Mouse (Mus musculus): ENCODE measurements at regions not wholly inside any gene's neighbourhood (a gene's known extent, or its start where the extent isn't known, plus 50 kb on each side); places are given as distances from the start of the nearest gene placed in this dataset.

DNA sequence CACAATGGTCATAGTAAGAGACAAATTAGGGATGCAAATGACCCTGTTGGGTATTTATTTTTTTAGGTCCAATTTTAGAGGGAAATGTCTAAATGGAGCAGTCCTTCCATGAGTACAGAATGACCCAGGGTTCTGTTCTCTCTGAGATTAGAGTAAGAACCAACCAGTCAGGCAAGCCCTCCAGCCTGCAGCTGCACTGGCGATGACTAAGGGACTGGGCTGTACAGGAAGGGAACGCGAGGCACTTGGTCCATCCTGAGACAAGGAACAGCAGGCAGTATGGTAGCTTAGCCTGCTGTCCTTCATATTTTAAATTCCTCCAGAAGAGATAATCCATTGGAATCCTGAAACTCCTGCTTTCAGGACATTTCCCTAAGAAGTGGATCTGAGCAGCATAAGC, 55.9 kb upstream of the Ror1 start:
- TF ChIP-seq MAX (IDR thresholded peaks at IDR 0.05; ENCODE audit: low read depth) (no peak), MYOD1 (IDR thresholded peaks at IDR 0.05; ENCODE audit: control insufficient read depth in 1 of 3, insufficient read length in 2 of 3, low read depth in 2 of 3) (no peak), POLR2A (IDR thresholded peaks at IDR 0.05; ENCODE audit: insufficient read length, low read depth) (no peak), CEBPB (IDR thresholded peaks at IDR 0.05; ENCODE audit: insufficient read depth, poor library complexity, severe bottlenecking) (no peak), TCF12 (IDR thresholded peaks at IDR 0.05; ENCODE audit: insufficient read depth, poor library complexity, severe bottlenecking) (no peak), MYOG (IDR thresholded peaks at IDR 0.05; ENCODE audit: control insufficient read depth in 1 of 3, insufficient read depth in 1 of 3, insufficient read length in 2 of 3, low read depth in 2 of 3) (no peak), E2F4 (IDR thresholded peaks at IDR 0.05; ENCODE audit: insufficient read depth) (no peak), POLR2AphosphoS2 (IDR thresholded peaks at IDR 0.05; ENCODE audit: insufficient read length, low read depth) (no peak), USF1 (IDR thresholded peaks at IDR 0.05; ENCODE audit: low read depth) (no peak), REST (IDR thresholded peaks at IDR 0.05; ENCODE audit: insufficient read depth, insufficient read length) (no peak), SRF (IDR thresholded peaks at IDR 0.05; ENCODE audit: control insufficient read depth, insufficient read length, low read depth) (no peak), TCF3 (IDR thresholded peaks at IDR 0.05; ENCODE audit: insufficient read length, low read depth) (no peak)
